Mouse (Mus musculus): ENCODE measurements around the gene Twist2.

DNA sequence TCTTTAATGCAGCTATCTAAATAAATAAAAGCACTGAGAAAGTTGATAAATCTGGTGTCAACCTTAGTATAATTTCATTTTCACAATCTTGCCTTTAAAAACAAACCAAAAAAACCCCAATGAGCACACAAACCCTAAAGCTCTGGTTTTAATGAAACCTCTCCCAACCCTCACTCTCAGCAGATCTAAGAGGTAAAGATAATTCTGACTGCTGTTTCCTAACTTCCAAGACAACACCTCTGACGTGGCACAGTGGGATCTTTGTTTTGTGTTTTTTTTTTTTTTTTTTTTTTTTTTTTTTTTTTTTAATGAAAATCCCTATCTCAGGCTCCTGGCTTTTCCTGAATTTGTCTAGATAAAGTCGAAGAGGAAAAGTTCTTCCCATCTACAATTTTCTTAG lies 43.1 kb upstream of the Twist2 start:
- TF ChIP-seq POLR2A (IDR thresholded peaks at IDR 0.05; ENCODE audit: borderline replicate concordance, insufficient read depth, low read length) (no peak), CTCF (IDR thresholded peaks at IDR 0.05; ENCODE audit: borderline replicate concordance, insufficient read depth, low read depth, low read length) (no peak)
